Mouse (Mus musculus) neural tube, embryonic 11.5 days (tissue): ENCODE data around the gene Gcn1l1. TPM values are rescaled to one million over a fixed set of nuclear protein-coding genes. Genes with fewer than 3 reads are reported as not detected.
A peak's percentile ranks its signal among the peaks of the same experiment; 100 is the strongest.

ENCODE experiments used
- ATAC-seq: fragments of 200-750 bp; cut with Nextera tagmentation; 2 replicates; pipeline ENCODE4 v1.8.0; 2017; ENCODE audit warnings: moderate number of reproducible peaks, mild to moderate bottlenecking, moderate TSS enrichment, moderate library complexity; ENCODE audit not compliant: insufficient read depth, low FRiP score, low TSS enrichment
- DNase-seq: peaks from one replicate; pipeline ENCODE4 v3.0.0-alpha.2; 2015; ENCODE audit warnings: low spot score
- H3K27ac ChIP-seq: fragments of 300-500 bp; sonication (generic); 2 replicates; pipeline ENCODE4 v1.5.1; 2014; ENCODE audit warnings: low read depth, mild to moderate bottlenecking, low read length
- H3K27me3 ChIP-seq: fragments of 300-500 bp; sonication (generic); 2 replicates; pipeline ENCODE4 v1.6.1; 2014; ENCODE audit warnings: mild to moderate bottlenecking, low read length, mixed read lengths; ENCODE audit not compliant: control insufficient read depth, insufficient read depth
- H3K36me3 ChIP-seq: fragments of 300-500 bp; sonication (generic); 2 replicates; pipeline ENCODE4 v1.6.1; 2014; ENCODE audit warnings: mild to moderate bottlenecking, low read length, moderate library complexity, mixed read lengths; ENCODE audit not compliant: control insufficient read depth, insufficient read depth
- H3K4me1 ChIP-seq: fragments of 300-500 bp; sonication (generic); 2 replicates; pipeline ENCODE4 v1.6.1; 2014; ENCODE audit warnings: low read length, mixed read lengths; ENCODE audit not compliant: control insufficient read depth, insufficient read depth
- H3K4me2 ChIP-seq: fragments of 300-500 bp; sonication (generic); 2 replicates; pipeline ENCODE4 v1.6.1; 2014; ENCODE audit warnings: low read depth, mild to moderate bottlenecking, moderate library complexity
- H3K4me3 ChIP-seq: fragments of 300-500 bp; sonication (generic); 2 replicates; pipeline ENCODE4 v1.5.1; 2014; ENCODE audit warnings: low read depth, low read length
- H3K9ac ChIP-seq: fragments of 300-500 bp; sonication (generic); 2 replicates; pipeline ENCODE4 v1.6.1; 2014; ENCODE audit warnings: mild to moderate bottlenecking, low read length
- H3K9me3 ChIP-seq: fragments of 300-500 bp; sonication (generic); 2 replicates; pipeline ENCODE4 v1.6.1; 2016; ENCODE audit warnings: low read length; ENCODE audit not compliant: control insufficient read depth
- WGBS: fragments of 180-500 bp; shearing (Covaris S2); extraction: QIAGEN DNeasy Blood & Tissue Kit; methylation state at CpG from one replicate; pipeline ENCODE4 v1.1.7; 2014; 5-methylcytosine and 5-hydroxymethylcytosine counted together
- polyA plus RNA-seq: library from polyadenylated mRNA; unstranded; fragments of >200 nt; fragmentation: Nextera tagmentation; extraction: Ambion mirVana; gene quantifications from 2 replicates; pipeline ENCODE4 v1.2.1, GENCODE M21; 2014

Gene Gcn1l1
- polyA plus RNA-seq, 1 experiment from 2014 or later: 38.6 TPM

DNA sequence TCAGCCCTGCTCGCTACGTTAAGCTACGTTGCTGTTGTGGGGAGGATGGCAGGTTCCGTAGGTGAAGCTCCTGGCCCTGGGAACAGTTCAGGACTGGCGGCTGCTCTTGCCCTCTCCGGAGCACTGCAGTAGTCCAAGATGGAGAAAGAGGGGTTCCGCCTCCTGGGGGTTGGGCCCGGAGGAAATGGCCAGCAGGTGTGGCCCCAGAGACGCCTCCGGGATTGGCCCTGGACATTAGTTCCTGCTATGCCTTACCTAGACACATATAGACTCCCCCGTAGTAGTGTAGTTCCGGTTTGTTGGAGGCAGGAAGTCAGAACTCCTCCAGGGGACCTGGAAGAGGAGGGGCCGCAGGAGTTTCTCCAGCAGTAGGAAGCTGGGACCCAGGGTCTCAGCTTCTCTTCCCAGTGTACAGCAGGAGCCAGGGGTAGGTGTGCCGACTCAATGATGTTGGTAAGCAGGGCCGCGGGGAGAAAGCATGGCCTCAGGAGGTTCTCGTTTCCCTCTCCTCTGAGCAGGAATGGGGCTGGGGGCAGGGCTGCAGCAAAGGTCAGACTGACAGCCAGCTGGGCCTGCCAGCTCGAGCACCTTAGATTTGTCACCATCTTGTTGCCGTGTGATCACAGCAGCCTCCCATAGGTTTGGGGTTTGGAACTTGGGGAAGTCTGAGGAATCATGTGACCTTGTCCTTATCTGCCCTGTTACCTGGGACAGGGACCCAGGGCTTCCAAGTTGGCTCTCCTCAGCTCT is 22.2 kb upstream of the Gcn1l1 start:
- peaks cover 18% of the 10 kb centered on the region for H3K4me1 ChIP-seq
- 55% methylated on average over 19 of the region's 19 CpGs for WGBS
- H3K27me3 ChIP-seq: no peaks in the 10 kb centered on the region
- H3K4me2 ChIP-seq: no peak overlapping the region; the same call in 1 of the 2 replicates
- no peaks in the 10 kb centered on the region for H3K9me3 ChIP-seq
- no peaks in the 10 kb centered on the region; the same call in 1 of the 2 replicates for H3K36me3 ChIP-seq
- peak overlapping the region; percentile 22; the same call in 1 of the 2 replicates for H3K9ac ChIP-seq
- no peak overlapping the region for H3K4me3 ChIP-seq
- no peak for DNase-seq
- H3K27ac ChIP-seq: no peak overlapping the region
- no peak for ATAC-seq

DNA sequence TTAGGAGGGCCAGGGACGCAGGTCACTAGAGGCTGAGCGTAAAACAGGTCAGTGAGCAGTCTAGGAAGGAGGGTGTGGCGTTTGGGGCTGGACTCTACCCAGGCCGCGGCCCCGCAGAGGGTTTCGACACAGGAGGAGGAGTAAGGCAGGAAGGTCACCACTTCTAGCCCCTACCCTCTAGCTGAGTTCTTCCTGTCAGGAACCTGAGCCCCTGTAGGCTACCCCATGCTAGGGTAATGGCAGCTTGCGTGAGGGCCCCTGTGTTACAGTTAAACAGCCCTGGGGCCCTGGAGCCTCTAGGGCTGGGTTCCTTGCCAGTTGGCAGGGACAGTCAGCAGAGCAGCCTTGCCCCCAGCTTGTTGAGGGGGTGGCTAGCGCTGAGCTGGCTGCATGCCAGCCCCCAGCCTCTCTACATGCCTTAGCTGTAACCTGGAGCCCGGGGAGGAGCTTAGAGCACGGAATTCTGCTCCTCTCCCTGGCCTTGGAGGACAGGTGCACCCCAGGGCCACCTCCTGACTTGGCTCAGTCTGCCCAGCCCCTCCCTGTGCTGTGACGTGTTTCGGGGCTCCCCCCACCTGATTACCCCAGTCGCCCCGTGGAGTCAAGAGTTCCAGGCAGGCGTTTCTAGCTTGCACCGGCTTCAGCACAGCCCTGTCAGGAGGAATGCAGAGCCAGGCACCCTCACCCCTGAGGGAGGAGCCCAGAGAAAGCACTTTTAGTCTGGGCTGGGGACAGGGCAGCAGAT is 21.4 kb upstream of the Gcn1l1 start:
- Histone ChIP-seq H3K36me3 (no peaks in the 10 kb centered on the region; the same call in 1 of the 2 replicates), H3K4me3 (no peak overlapping the region), H3K9ac (no peak overlapping the region), H3K4me1 (peaks cover 15% of the 10 kb centered on the region; the same call in 1 of the 2 replicates), H3K9me3 (no peaks in the 10 kb centered on the region), H3K27me3 (no peaks in the 10 kb centered on the region), H3K27ac (no peak overlapping the region), H3K4me2 (no peak overlapping the region)
- ATAC-seq (no peak), DNase-seq (no peak)
- WGBS: 68% methylated on average over 17 of the region's 17 CpGs

DNA sequence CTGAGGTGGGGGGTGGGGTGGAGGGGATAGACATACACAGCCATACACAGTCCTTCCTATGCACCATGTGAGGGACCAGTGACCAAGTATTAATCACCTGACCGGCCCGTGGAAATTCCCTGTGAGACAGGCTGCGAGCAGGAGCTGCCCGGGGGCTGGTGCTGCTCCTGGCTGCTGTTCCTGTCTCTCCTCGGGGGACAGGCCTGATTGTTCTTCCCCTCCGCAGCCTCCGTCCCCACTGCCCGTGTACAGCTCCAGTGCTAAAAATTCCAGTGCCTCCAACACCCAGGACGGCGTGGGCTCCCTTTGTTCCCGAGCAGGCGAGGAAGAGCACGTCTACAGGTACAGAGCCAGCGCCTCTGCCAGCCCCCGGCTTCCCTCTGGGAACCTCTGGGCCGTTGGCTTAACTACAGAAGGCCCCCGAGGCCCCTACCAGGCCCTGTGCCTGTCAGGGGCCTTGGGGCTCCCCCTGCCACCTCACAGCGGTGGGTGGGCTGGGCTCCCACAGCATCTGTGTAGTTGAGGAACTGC is 20.3 kb upstream of the Gcn1l1 start:
- no peak for ATAC-seq
- 60% methylated on average over 18 of the region's 18 CpGs for WGBS
- Histone ChIP-seq H3K9me3 (no peaks in the 10 kb centered on the region), H3K27me3 (no peaks in the 10 kb centered on the region), H3K4me1 (peaks cover 15% of the 10 kb centered on the region; the same call in 1 of the 2 replicates), H3K27ac (no peak overlapping the region), H3K4me2 (no peak overlapping the region), H3K36me3 (no peaks in the 10 kb centered on the region; the same call in 1 of the 2 replicates), H3K9ac (no peak overlapping the region; the same call in 1 of the 2 replicates), H3K4me3 (no peak overlapping the region)
- no peak for DNase-seq

DNA sequence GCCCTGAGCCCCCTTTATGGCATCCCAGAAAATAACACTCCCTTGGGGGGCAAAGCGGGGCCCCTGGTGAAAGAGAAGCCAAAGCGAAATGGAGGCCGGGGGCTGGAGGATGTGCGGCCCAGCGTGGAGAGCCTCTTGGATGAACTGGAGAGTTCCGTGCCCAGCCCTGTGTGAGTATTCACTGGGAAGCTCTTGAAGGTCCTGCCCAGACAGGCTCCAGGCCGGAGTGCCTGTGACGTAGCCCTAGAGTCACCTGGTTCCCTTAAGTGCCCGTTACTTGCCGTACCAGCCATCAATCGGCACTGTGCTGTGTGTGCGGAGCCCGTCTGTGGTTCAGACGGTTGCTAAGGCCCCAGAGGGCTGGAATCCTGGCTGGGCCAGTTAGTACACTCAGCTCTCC is 19.4 kb upstream of the Gcn1l1 start:
- H3K4me2 ChIP-seq: no peak overlapping the region
- ATAC-seq (no peak), DNase-seq (no peak)
- H3K9ac ChIP-seq: no peak overlapping the region
- no peak overlapping the region for H3K27ac ChIP-seq
- H3K4me1 ChIP-seq: peaks cover 15% of the 10 kb centered on the region; the same call in 1 of the 2 replicates
- 89% methylated on average over 14 of the region's 14 CpGs for WGBS
- H3K27me3 ChIP-seq: no peaks in the 10 kb centered on the region
- H3K36me3 ChIP-seq: no peaks in the 10 kb centered on the region; the same call in 1 of the 2 replicates
- H3K4me3 ChIP-seq: no peak overlapping the region
- H3K9me3 ChIP-seq: no peaks in the 10 kb centered on the region

DNA sequence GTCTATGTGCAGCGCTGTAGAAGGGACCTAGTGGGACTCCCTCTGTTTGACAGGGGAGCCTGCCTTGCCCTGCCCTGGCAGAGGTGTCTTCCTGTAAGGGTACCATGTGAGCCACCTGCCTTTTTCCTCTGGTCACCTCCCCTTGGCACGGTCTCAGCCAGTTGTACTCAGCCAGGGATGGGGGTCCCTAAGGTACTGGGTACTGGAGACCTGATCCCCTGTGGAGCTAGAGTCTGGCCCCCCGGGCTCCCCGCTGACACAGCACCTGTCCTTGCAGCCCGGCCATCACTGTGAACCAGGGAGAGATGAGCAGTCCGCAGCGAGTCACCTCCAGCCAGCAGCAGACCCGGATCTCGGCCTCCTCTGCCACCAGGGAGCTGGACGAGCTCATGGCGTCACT is 18.5 kb upstream of the Gcn1l1 start:
- H3K27me3 ChIP-seq: no peaks in the 10 kb centered on the region
- DNase-seq (no peak), ATAC-seq (no peak)
- H3K27ac ChIP-seq: 0 out of 2 replicates have a peak overlapping the region, but pooled peaks have one; percentile 34
- peaks cover 15% of the 10 kb centered on the region; the same call in 1 of the 2 replicates for H3K4me1 ChIP-seq
- no peak overlapping the region for H3K4me2 ChIP-seq
- H3K36me3 ChIP-seq: no peaks in the 10 kb centered on the region; the same call in 1 of the 2 replicates
- WGBS: 77% methylated on average over 11 of the region's 11 CpGs
- H3K9ac ChIP-seq: no peak overlapping the region
- H3K4me3 ChIP-seq: no peak overlapping the region
- no peaks in the 10 kb centered on the region for H3K9me3 ChIP-seq

DNA sequence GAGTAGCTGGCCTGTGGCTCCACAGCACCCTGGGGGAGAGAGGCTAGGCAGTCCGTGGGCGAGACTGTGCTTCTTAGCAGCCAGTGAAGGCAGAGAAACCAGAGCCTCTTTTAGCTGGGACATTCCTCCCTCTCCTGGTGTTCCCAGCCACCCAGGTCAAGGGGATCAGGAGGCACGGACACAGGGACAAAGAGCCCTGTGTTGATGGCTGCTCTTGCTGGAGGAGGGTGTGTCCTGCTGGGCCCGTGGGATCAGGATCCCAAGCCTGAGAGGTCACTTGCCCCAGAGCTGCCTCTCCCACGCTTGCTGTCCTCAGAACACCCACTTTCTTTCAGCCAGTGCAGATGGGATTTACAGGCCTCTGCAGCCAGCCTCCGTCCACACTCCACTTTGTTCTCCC is 18.0 kb upstream of the Gcn1l1 start:
- Histone ChIP-seq H3K4me2 (no peak overlapping the region), H3K4me3 (no peak overlapping the region), H3K4me1 (peaks cover 15% of the 10 kb centered on the region; the same call in 1 of the 2 replicates), H3K9me3 (no peaks in the 10 kb centered on the region), H3K27ac (0 out of 2 replicates have a peak overlapping the region, but pooled peaks have one; percentile 34), H3K27me3 (no peaks in the 10 kb centered on the region), H3K9ac (no peak overlapping the region), H3K36me3 (no peaks in the 10 kb centered on the region; the same call in 1 of the 2 replicates)
- 51% methylated on average over 6 of the region's 6 CpGs for WGBS
- DNase-seq (no peak), ATAC-seq (no peak)

DNA sequence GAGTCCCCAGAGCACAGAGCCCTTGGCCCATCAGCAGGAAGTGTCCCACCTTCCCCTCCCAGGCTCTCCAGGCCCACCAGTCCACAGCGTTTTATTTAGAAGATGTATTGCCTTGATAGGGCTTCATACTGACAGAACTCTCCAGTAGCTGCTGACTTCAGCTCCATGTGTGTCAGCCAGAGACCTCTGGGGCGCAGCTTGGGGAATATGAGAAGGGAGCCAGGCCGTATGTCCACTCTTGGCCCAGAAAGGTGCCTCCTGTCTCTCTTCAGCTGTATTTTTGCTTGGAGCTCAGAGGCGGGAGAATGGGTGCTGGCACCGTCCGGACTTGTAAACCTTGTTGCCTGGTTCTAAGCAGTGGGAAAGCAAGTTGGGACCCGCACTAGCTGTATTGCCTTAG is 17.6 kb upstream of the Gcn1l1 start:
- no peak for DNase-seq
- WGBS: 82% methylated on average over 7 of the region's 7 CpGs
- no peak for ATAC-seq
- Histone ChIP-seq H3K27me3 (no peaks in the 10 kb centered on the region), H3K36me3 (no peaks in the 10 kb centered on the region; the same call in 1 of the 2 replicates), H3K9me3 (no peaks in the 10 kb centered on the region), H3K4me1 (peaks cover 15% of the 10 kb centered on the region; the same call in 1 of the 2 replicates), H3K27ac (no peak overlapping the region), H3K4me3 (no peak overlapping the region), H3K4me2 (no peak overlapping the region), H3K9ac (no peak overlapping the region)

DNA sequence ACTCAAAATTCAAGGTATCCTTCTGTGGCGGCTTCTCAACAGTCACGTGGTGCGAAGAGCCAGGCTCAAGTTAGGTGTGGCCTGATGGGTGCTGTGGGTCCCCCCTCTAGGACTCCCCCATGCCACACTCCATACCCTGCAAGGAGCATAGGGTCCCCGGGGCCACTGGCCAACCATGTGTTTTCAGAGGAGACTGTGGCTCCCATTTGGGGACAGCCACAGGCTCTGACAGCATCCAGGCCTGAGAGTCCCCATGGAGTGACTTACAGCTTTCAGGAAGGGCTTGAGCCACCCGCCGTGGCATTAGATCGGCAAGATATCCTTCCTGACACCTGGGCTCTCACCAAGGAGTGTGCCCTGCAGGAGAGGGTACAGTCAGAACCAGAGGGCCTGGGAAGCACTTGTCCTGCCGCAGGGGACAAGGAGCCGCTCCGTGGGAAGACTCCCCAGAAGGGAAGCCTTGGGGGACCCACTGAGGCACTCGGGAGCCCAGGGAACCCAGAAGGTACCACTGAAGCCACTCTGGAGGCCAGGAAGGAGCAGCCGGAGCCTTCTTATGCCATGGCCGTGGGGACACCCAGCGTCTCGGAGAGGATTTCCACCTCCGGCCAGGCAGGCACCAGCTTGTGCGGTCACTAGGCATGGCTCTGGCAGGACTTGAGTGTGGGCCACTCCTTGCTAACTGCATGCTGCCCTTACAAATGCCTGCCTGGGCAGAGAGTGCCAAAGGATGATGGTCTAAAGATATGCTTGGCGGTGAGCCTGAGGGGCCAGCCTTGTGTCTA is 16.4 kb upstream of the Gcn1l1 start:
- H3K36me3 ChIP-seq: no peaks in the 10 kb centered on the region; the same call in 1 of the 2 replicates
- no peak overlapping the region for H3K4me2 ChIP-seq
- H3K4me3 ChIP-seq: no peak overlapping the region
- DNase-seq (no peak), ATAC-seq (no peak)
- H3K9me3 ChIP-seq: no peaks in the 10 kb centered on the region
- WGBS: 93% methylated on average over 18 of the region's 18 CpGs
- no peak overlapping the region for H3K9ac ChIP-seq
- no peak overlapping the region for H3K27ac ChIP-seq
- H3K27me3 ChIP-seq: no peaks in the 10 kb centered on the region
- H3K4me1 ChIP-seq: peaks cover 5% of the 10 kb centered on the region; the same call in 1 of the 2 replicates
